Mouse (Mus musculus) heart, adult 18-20 months (tissue): ENCODE measurements around the gene Notch2. TPM values are rescaled to one million over a fixed set of nuclear protein-coding genes. Genes with fewer than 3 reads are reported as not detected.
"Not testable (repeated sequence)": the region's sequence is repeated elsewhere in the genome, so short reads cannot be mapped to it uniquely, and the experiment has no call there.

Experiments
- DNase-seq, 2 experiments: peaks; one replicate each; pipeline ENCODE4 v3.0.0; 2021 to 2022; ENCODE audit warnings: mixed read lengths in 1 of 2
- total RNA-seq, 2 experiments: library from RNA; stranded (reverse); gene quantifications; 2 replicates each; pipeline ENCODE4 v1.2.3; 2021

The Notch2 gene
- total RNA-seq, 2 experiments from 2014 or later = 15.2 to 17.6 TPM

GRCm38 (mm10) chr3:98104851-98105471 lies 91.6 kb downstream of the Notch2 start:
- peak in 1 of 2 experiments; percentile 28 for DNase-seq

GRCm38 (mm10) chr3:98105496-98105895 lies 92.2 kb downstream of the Notch2 start:
- no peak for DNase-seq

- no peak for DNase-seq
These were observed 92.8 kb downstream of the Notch2 start for GRCm38 (mm10) chr3:98106115-98106514.

GRCm38 (mm10) chr3:98106590-98107313 lies 93.4 kb downstream of the Notch2 start:
- DNase-seq = peak; percentile 49 to 74

- DNase-seq = no peak
These were observed 95.1 kb downstream of the Notch2 start for GRCm38 (mm10) chr3:98108416-98108815.

- DNase-seq = no peak
These were observed 95.5 kb downstream of the Notch2 start for GRCm38 (mm10) chr3:98108866-98109265.

GRCm38 (mm10) chr3:98110610-98111009 lies 97.3 kb downstream of the Notch2 start:
- DNase-seq = no peak

GRCm38 (mm10) chr3:98118252-98118651 lies 104.9 kb downstream of the Notch2 start:
- no peak for DNase-seq

GRCm38 (mm10) chr3:98119338-98119737 lies 106.0 kb downstream of the Notch2 start:
- DNase-seq = no peak

GRCm38 (mm10) chr3:98120884-98121283 lies 107.6 kb downstream of the Notch2 start:
- DNase-seq = no peak

GRCm38 (mm10) chr3:98127775-98128174 lies 114.4 kb downstream of the Notch2 start:
- no peak for DNase-seq

- DNase-seq = no peak
These were observed 115.4 kb downstream of the Notch2 start for GRCm38 (mm10) chr3:98128716-98129115.

- DNase-seq = not testable (repeated sequence)
These were observed 118.8 kb downstream of the Notch2 start for GRCm38 (mm10) chr3:98132140-98132539.

GRCm38 (mm10) chr3:98132636-98133035 lies 119.3 kb downstream of the Notch2 start:
- DNase-seq = no peak

GRCm38 (mm10) chr3:98141456-98141855 lies 128.1 kb downstream of the Notch2 start:
- DNase-seq = no peak

- DNase-seq = no peak
These were observed 129.5 kb downstream of the Notch2 start for GRCm38 (mm10) chr3:98142862-98143261.

GRCm38 (mm10) chr3:98145204-98145603 lies 131.9 kb downstream of the Notch2 start:
- no peak for DNase-seq

- no peak for DNase-seq
These were observed 133.4 kb downstream of the Notch2 start for GRCm38 (mm10) chr3:98146471-98147410.

- no peak for DNase-seq
These were observed 134.4 kb downstream of the Notch2 start for GRCm38 (mm10) chr3:98147706-98148105.

- DNase-seq = no peak
These were observed 136.6 kb downstream of the Notch2 start for GRCm38 (mm10) chr3:98149881-98150280.

- DNase-seq = no peak
These were observed 137.7 kb downstream of the Notch2 start for GRCm38 (mm10) chr3:98151016-98151415.

- DNase-seq = no peak
These were observed 140.1 kb downstream of the Notch2 start for GRCm38 (mm10) chr3:98153460-98153859.

GRCm38 (mm10) chr3:98156158-98156557 lies 142.8 kb downstream of the Notch2 start:
- no peak for DNase-seq
